Mouse (Mus musculus): ENCODE measurements at regions not wholly inside any gene's neighbourhood (a gene's known extent, or its start where the extent isn't known, plus 50 kb on each side); places are given as distances from the start of the nearest gene placed in this dataset.

- TF ChIP-seq CTCF (IDR thresholded peaks at IDR 0.05; ENCODE audit: borderline replicate concordance, insufficient read depth, low read length) (no peak), POLR2A (IDR thresholded peaks at IDR 0.05; ENCODE audit: low read depth, low read length) (no peak)
Observed at GRCm38 (mm10) chr15:68401726-68402125, 1901.0 kb upstream of the Lrrc6 start.

All from embryonic fibroblast, embryonic 13.5 days (primary cell).